Mouse (Mus musculus) heart, adult 2 months (tissue): ENCODE measurements around the gene Dixdc1. TPM values are rescaled to one million over a fixed set of nuclear protein-coding genes. Genes with fewer than 3 reads are reported as not detected.

Experiments used
- DNase-seq, 2 experiments: peaks; one replicate each; pipeline ENCODE4 v3.0.0; 2021
- H3K27ac ChIP-seq: fragments of 200-600 bp; 2 replicates; pipeline ENCODE4 v1.8.1; 2022
- H3K27me3 ChIP-seq: fragments of 200-500 bp; 2 replicates; pipeline ENCODE4 v1.6.1; 2012; ENCODE audit warnings: mild to moderate bottlenecking, low read length, inconsistent platforms, mixed read lengths; ENCODE audit not compliant: control insufficient read depth, insufficient read depth
- H3K36me3 ChIP-seq: fragments of 200-500 bp; 2 replicates; pipeline ENCODE4 v1.6.1; 2012; ENCODE audit warnings: low read length, inconsistent platforms; ENCODE audit not compliant: control insufficient read depth, insufficient read depth
- H3K4me1 ChIP-seq: fragments of 200-500 bp; 2 replicates; pipeline ENCODE4 v1.6.1; 2011; ENCODE audit warnings: low read length; ENCODE audit not compliant: control insufficient read depth, insufficient read depth
- H3K4me3 ChIP-seq: fragments of 200-600 bp; 2 replicates; pipeline ENCODE4 v1.8.1; 2022
- H3K79me2 ChIP-seq: fragments of 200-500 bp; replicated peaks from 2 replicates; pipeline ENCODE4 v1.6.1; 2012; ENCODE audit warnings: mild to moderate bottlenecking, inconsistent platforms, low read length, moderate library complexity, mixed read lengths; ENCODE audit not compliant: control insufficient read depth, insufficient read depth
- H3K9ac ChIP-seq: fragments of 200-500 bp; 2 replicates; pipeline ENCODE4 v1.6.1; 2012; ENCODE audit warnings: low read depth, mild to moderate bottlenecking, control low read depth, inconsistent platforms, low read length, mixed read lengths
- CTCF ChIP-seq: fragments of 200-600 bp; IDR thresholded peaks from 2 replicates; pipeline ENCODE4 v1.8.1; 2022; ENCODE audit warnings: antibody characterized with exemption, mild to moderate bottlenecking, moderate library complexity
- EP300 ChIP-seq: fragments of 200-500 bp; IDR thresholded peaks from 2 replicates; pipeline ENCODE4 v1.6.1; 2011; ENCODE audit warnings: low read depth, low read length, control low read depth; ENCODE audit not compliant: insufficient read depth
- POLR2A ChIP-seq: fragments of 200-500 bp; IDR thresholded peaks from 2 replicates; pipeline ENCODE4 v1.6.1; 2011; ENCODE audit warnings: mild to moderate bottlenecking, low read depth, low read length, control low read depth; ENCODE audit not compliant: insufficient read depth
- WGBS: fragments of 180-500 bp; shearing (Covaris S2); methylation state at CpG from one replicate; pipeline ENCODE4 v1.1.7; 2018; 5-methylcytosine and 5-hydroxymethylcytosine counted together
- intact Hi-C: fragments of 180-260 bp; cut with DNase I; formaldehyde crosslinking; loops from one replicate; pipeline ENCODE4 v1.15.1; 2025
- polyA plus RNA-seq: library from polyadenylated mRNA; depleted of rRNA; stranded (reverse); fragments of >200 nt; gene quantifications from 2 replicates; pipeline ENCODE4 v1.2.3, GENCODE M21; 2012; rRNA removed
- total RNA-seq, 2 experiments: library from RNA; stranded (reverse); gene quantifications; 2 replicates each; pipeline ENCODE4 v1.2.3; 2021

Gene Dixdc1
- total and polyA plus RNA-seq, 3 experiments, result 2.6 to 5.4 (median 3.4) TPM

- TF ChIP-seq POLR2A, result peak; percentile 66; the same call in 1 of the 2 replicates
- TF ChIP-seq CTCF, result peak; percentile 13
- peak; percentile 60; the same call in 1 of the 2 replicates for TF ChIP-seq EP300
- Histone ChIP-seq H3K9ac (peak within 1 kb of the TSS; percentile 80), H3K4me1 (no peaks in the 10 kb centered on the region; the same call in 1 of the 2 replicates), H3K36me3 (peaks cover 9% of the 10 kb centered on the region), H3K27me3 (no peaks in the 10 kb centered on the region), H3K79me2 (peaks cover 1% of the 10 kb centered on the region; the same call in 1 of the 2 replicates), H3K27ac (peak within 1 kb of the TSS; percentile 87), H3K4me3 (peak within 1 kb of the TSS; percentile 87)
- DNase-seq, result peak; percentile 91 to 92
- WGBS, result under 1% methylated on average over 81 of the region's 81 CpGs
- intact Hi-C loops, result no loop called here
Measured at GRCm38 (mm10) chr9:50616766-50617603, 122.3 kb downstream of the Dixdc1 start, which contains the start of the genes Pih1d2 and Nkapd1. Gene Pih1d2, plus strand, starts transcription at chr9:50617321. Gene Nkapd1, minus strand, starts transcription at chr9:50617464.

- no peak for TF ChIP-seq POLR2A
- no peak for TF ChIP-seq CTCF
- no peak for TF ChIP-seq EP300
- DNase-seq, result no peak
- peak overlapping the region; percentile 80 for H3K9ac ChIP-seq
- H3K4me3 ChIP-seq, result peak overlapping the region; percentile 87
- H3K36me3 ChIP-seq, result peaks cover 9% of the 10 kb centered on the region
- peak overlapping the region; percentile 87 for H3K27ac ChIP-seq
- no peaks in the 10 kb centered on the region for H3K27me3 ChIP-seq
- intact Hi-C loops, result no loop called here
- peaks cover 1% of the 10 kb centered on the region; the same call in 1 of the 2 replicates for H3K79me2 ChIP-seq
- no peaks in the 10 kb centered on the region; the same call in 1 of the 2 replicates for H3K4me1 ChIP-seq
- WGBS, result 33% methylated on average over 11 of the region's 11 CpGs
Measured at GRCm38 (mm10) chr9:50616161-50616560, 123.2 kb downstream of the Dixdc1 start.

Other genes starting within 250 kb of the Dixdc1 start
- 1 to 10 TPM in 1 of 2 experiments, under 1 TPM in 1; 0.82 to 2.0 TPM for gene Plet1, start 245.0 kb downstream of the Dixdc1 start, total RNA-seq
- 2.5 and 4.0 TPM in 2 replicates for gene Plet1, start 245.0 kb downstream of the Dixdc1 start, polyA plus RNA-seq
- gene Pts, start 210.8 kb downstream of the Dixdc1 start, total RNA-seq, result 10 to 100 TPM; 24.8 to 30.2 TPM
- gene Pts, start 210.8 kb downstream of the Dixdc1 start, polyA plus RNA-seq, result 28.7 and 63.3 TPM in 2 replicates
- gene Il18, start 184.7 kb downstream of the Dixdc1 start, total RNA-seq, result 1 to 10 TPM; 1.0 to 1.2 TPM
- gene Il18, start 184.7 kb downstream of the Dixdc1 start, polyA plus RNA-seq, result 0.53 and 1.6 TPM in 2 replicates
- under 1 TPM; 0.39 to 0.50 TPM for gene Bco2, start 184.3 kb downstream of the Dixdc1 start, total RNA-seq
- gene Bco2, start 184.3 kb downstream of the Dixdc1 start, polyA plus RNA-seq, result 0.32 and 0.33 TPM in 2 replicates
- gene Tex12, start 178.2 kb downstream of the Dixdc1 start, total RNA-seq, result not detected
- gene Tex12, start 178.2 kb downstream of the Dixdc1 start, polyA plus RNA-seq, result not detected in 2 replicates
- gene Sdhd, start 135.7 kb downstream of the Dixdc1 start, total RNA-seq, result 100 to 1,000 TPM; 593 to 673 TPM
- 722 and 984 TPM in 2 replicates for gene Sdhd, start 135.7 kb downstream of the Dixdc1 start, polyA plus RNA-seq
- 100 to 1,000 TPM; 251 to 294 TPM for gene Timm8b, start 135.6 kb downstream of the Dixdc1 start, total RNA-seq
- 289 and 341 TPM in 2 replicates for gene Timm8b, start 135.6 kb downstream of the Dixdc1 start, polyA plus RNA-seq
- under 1 TPM in 1 of 2 experiments, not detected in 1; 0.31 TPM for gene Pih1d2, start 122.2 kb downstream of the Dixdc1 start, total RNA-seq
- gene Pih1d2, start 122.2 kb downstream of the Dixdc1 start, polyA plus RNA-seq, result 0.50 and 0.66 TPM in 2 replicates
- 10 to 100 TPM; 11.9 to 13.2 TPM for gene Nkapd1, start 122.1 kb downstream of the Dixdc1 start, total RNA-seq
- 3.1 and 4.6 TPM in 2 replicates for gene Nkapd1, start 122.1 kb downstream of the Dixdc1 start, polyA plus RNA-seq
- gene Dlat, start 79.7 kb downstream of the Dixdc1 start, total RNA-seq, result 100 to 1,000 TPM; 364 to 415 TPM
- 175 and 243 TPM in 2 replicates for gene Dlat, start 79.7 kb downstream of the Dixdc1 start, polyA plus RNA-seq
- 1 to 10 TPM; 2.9 to 4.3 TPM for gene 2310030G06Rik, start 7.0 kb upstream of the Dixdc1 start, total RNA-seq
- 5.6 and 7.4 TPM in 2 replicates for gene 2310030G06Rik, start 7.0 kb upstream of the Dixdc1 start, polyA plus RNA-seq
- 1,000 to 10,000 TPM; 2,783 to 3,339 TPM for gene Cryab, start 11.8 kb upstream of the Dixdc1 start, total RNA-seq
- gene Cryab, start 11.8 kb upstream of the Dixdc1 start, polyA plus RNA-seq, result 3,110 and 4,349 TPM in 2 replicates
- 100 to 1,000 TPM; 131 to 139 TPM for gene Hspb2, start 12.8 kb upstream of the Dixdc1 start, total RNA-seq
- 201 and 224 TPM in 2 replicates for gene Hspb2, start 12.8 kb upstream of the Dixdc1 start, polyA plus RNA-seq
- gene Fdxacb1, start 28.7 kb upstream of the Dixdc1 start, total RNA-seq, result 1 to 10 TPM; 4.7 to 5.1 TPM
- 3.4 and 5.2 TPM in 2 replicates for gene Fdxacb1, start 28.7 kb upstream of the Dixdc1 start, polyA plus RNA-seq
- 1 to 10 TPM; 9.6 to 9.9 TPM for gene Alg9, start 35.5 kb upstream of the Dixdc1 start, total RNA-seq
- 13.4 and 19.9 TPM in 2 replicates for gene Alg9, start 35.5 kb upstream of the Dixdc1 start, polyA plus RNA-seq
- gene 1110032A03Rik, start 36.0 kb upstream of the Dixdc1 start, total RNA-seq, result 10 to 100 TPM; 11.8 to 12.1 TPM
- gene 1110032A03Rik, start 36.0 kb upstream of the Dixdc1 start, polyA plus RNA-seq, result 34.5 and 39.0 TPM in 2 replicates
- 10 to 100 TPM; 10.3 to 10.8 TPM for gene Ppp2r1b, start 105.8 kb upstream of the Dixdc1 start, total RNA-seq
- gene Ppp2r1b, start 105.8 kb upstream of the Dixdc1 start, polyA plus RNA-seq, result 5.4 and 7.1 TPM in 2 replicates